Mouse (Mus musculus) MEL (cell line): ENCODE results near the gene Bpgm.

Experiments used
- CHD1 ChIP-seq: IDR thresholded peaks from 2 replicates; pipeline ENCODE4 v1.6.1; 2012; ENCODE audit warnings: low read depth, mild to moderate bottlenecking, inconsistent platforms, low read length, improper control_type of control experiment
- CTCF ChIP-seq, 3 experiments: IDR thresholded peaks in 2 of 3; conservative IDR thresholded peaks in 1 of 3; 2 replicates each; pipeline ENCODE4 v1.5.1; 2011 to 2012; ENCODE audit warnings: low read length in 3 of 3, low read depth in 2 of 3, mild to moderate bottlenecking in 2 of 3, improper control_type of control experiment in 1 of 3, inconsistent platforms in 1 of 3, mixed read lengths in 1 of 3, moderate library complexity in 1 of 3; ENCODE audit not compliant: control insufficient read depth in 1 of 3, insufficient read depth in 1 of 3, poor library complexity in 1 of 3, severe bottlenecking in 1 of 3
- E2F4 ChIP-seq: IDR thresholded peaks from 2 replicates; pipeline ENCODE4 v1.6.1; 2011; ENCODE audit warnings: low read depth, low read length, improper control_type of control experiment, borderline replicate concordance
- ELF1 ChIP-seq: IDR thresholded peaks from 2 replicates; pipeline ENCODE4 v1.6.1; 2014; ENCODE audit warnings: low read depth, mild to moderate bottlenecking, inconsistent platforms, low read length, improper control_type of control experiment, moderate library complexity
- GATA1 ChIP-seq: IDR thresholded peaks from 2 replicates; pipeline ENCODE4 v1.6.1; 2011; ENCODE audit warnings: low read depth, low read length, improper control_type of control experiment
- MAZ ChIP-seq: IDR thresholded peaks from 2 replicates; pipeline ENCODE4 v1.6.1; 2012; ENCODE audit warnings: low read depth, mild to moderate bottlenecking, inconsistent platforms, low read length, improper control_type of control experiment
- MYB ChIP-seq: IDR thresholded peaks from 2 replicates; pipeline ENCODE4 v1.6.1; 2011; ENCODE audit warnings: mild to moderate bottlenecking, low read depth, low read length, improper control_type of control experiment
- POLR2A ChIP-seq, 2 experiments: IDR thresholded peaks; 2 replicates each; pipeline ENCODE4 v1.6.1; 2011 to 2012; ENCODE audit warnings: low read length in 2 of 2, mild to moderate bottlenecking in 2 of 2, control low read depth in 1 of 2, improper control_type of control experiment in 1 of 2, low read depth in 1 of 2, moderate library complexity in 1 of 2; ENCODE audit not compliant: control insufficient read depth in 1 of 2, insufficient read depth in 1 of 2, poor library complexity in 1 of 2

GRCm38 (mm10) chr6:34505957-34506356 lies 29.9 kb downstream of the Bpgm start:
- TF ChIP-seq CTCF (IDR thresholded peaks at IDR 0.05 in 2 of 3, conservative IDR thresholded peaks at IDR 0.05 in 1 of 3; ENCODE audit: control insufficient read depth in 1 of 3, insufficient read depth in 1 of 3, low read depth in 2 of 3, low read length in 3 of 3, poor library complexity in 1 of 3, severe bottlenecking in 1 of 3): no peak
- no peak for TF ChIP-seq E2F4
- TF ChIP-seq CHD1: no peak
- TF ChIP-seq GATA1: no peak
- no peak for TF ChIP-seq MAZ
- no peak for TF ChIP-seq ELF1
- no peak for TF ChIP-seq MYB
- no peak for TF ChIP-seq POLR2A (IDR thresholded peaks at IDR 0.05; ENCODE audit: control insufficient read depth in 1 of 2, insufficient read depth in 1 of 2, low read depth in 1 of 2, low read length in 2 of 2, poor library complexity in 1 of 2)
